Mouse (Mus musculus) kidney, postnatal 25 days (tissue): Measurements from ENCODE around the gene Btaf1.
"Not testable (repeated sequence)": the region's sequence is repeated elsewhere in the genome, so short reads cannot be mapped to it uniquely, and the experiment has no call there.

Experiments used
- DNase-seq, 2 experiments: peaks; one replicate each; pipeline ENCODE4 v3.0.0; 2021; ENCODE audit warnings: mixed read lengths in 2 of 2

Btaf1 gene

DNA sequence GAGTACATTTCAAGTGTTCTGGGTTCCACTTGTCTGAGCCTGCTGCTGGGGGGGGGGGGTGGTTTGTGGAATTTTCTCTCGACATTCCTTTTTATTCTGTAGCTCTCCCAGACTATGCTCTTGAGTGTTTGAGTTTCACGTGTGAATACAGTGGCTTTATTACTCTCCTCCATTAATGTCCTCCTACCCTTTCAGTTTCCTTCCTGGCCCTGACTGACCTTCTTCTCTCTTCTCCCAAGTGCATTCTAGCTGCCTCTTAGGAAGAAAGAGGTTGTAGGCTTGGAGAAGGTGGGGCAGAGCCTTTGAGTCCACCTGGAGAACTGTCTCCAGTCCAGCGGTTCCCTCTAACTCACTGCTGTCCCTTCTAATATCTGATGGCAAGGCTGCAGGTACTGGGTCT is 2.9 kb upstream of the Btaf1 start:
- DNase-seq: no peak

DNA sequence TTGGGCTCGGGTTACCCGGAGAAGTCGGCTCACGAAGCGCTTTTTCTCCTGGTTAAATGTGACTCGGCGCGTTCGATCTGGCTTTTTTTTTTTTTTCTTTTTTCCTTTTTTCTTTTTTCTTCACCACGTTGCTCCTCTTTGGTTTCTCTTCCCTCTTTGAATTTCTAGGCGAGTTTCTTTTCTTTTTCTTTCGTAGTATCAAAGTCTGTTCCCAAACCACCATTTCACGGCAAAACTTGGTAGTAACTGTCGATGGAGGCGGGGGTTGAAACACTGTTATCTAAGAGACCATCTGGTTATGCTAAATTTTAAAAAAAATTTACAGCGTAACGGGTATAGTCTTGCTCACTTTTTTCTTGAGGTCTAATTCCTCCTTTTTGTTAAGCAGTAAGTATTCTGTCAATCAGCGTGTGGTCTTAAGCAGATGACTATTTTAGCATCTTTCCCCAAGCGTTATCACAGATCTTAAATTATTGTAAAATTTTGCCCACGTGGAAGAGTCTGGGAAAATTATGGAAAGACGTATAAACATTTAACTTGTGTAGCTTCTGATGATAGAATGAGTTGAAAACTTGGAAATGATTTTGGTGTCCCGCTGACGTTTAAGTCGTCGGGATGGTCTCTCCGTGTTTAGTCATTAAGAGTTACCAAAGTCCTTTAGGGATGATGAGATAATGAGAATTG is 816 bp downstream of the Btaf1 start:
- no peak for DNase-seq

DNA sequence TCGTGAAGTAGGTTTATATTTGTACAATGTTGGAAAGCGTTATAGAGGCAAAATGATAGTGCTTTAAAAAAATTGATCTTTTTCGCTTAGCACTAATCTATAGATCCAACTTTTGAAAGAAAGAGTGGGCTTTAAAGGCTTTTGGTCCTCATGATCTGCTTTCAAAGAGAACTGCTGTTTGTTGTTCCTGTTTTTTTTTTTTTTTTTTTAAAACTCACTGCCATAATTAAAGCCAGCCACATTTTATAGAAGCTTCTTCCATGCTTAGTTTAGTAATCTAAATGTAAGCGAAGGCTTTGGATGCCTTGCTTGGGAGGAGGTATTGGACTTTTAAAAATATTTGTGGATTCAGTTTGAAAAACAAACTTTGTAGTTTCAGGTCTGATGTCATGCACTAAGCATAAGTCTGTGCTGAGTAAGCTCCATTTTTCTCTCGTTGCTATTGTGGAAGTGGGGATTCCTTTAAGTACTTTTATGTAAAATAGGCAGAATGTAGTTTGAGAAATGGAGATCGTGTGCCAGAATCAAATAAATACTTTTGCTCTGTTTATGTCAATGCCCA is 2.0 kb downstream of the Btaf1 start:
- no peak for DNase-seq

DNA sequence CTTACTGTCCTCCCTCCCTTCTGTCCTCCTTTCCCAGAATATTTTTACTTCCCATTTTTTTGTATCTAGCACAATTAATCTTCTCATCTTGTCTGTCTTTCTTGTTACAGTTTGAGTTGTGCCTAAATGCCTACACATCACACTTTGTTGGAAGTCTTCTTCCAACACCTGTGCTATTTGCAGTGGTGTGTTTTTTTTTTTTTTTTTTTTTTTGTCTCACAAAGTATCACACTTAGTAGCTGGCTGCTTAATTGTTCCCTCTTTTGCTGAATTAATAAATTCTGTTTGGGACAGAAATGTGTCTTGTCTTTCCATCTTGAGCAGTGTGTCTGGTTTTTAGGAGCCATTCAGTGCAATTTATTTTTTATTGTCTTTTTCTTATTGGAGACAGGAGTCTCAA is 3.9 kb downstream of the Btaf1 start:
- DNase-seq: no peak

DNA sequence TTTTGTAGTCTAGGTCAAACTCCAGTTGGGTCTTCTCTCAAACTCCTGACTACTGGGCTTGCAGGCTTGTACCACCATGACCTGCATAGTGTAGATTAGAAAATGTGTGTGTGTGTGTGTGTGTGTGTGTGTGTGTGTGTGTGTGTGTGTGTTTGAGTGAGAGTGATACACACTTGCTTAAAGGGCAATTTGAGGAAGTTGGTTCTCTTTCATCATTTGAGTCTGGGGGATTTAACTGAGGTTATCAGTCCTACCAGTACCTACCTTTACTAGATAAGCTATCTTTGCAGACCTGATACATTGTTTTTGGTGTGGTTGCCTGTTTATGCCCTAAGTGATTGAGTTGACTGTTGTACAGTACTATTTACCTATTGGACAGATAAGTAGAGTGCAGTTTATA is 6.2 kb downstream of the Btaf1 start:
- no peak for DNase-seq

- DNase-seq: no peak
Measured at GRCm38 (mm10) chr19:36932613-36933012, 6.7 kb downstream of the Btaf1 start.

DNA sequence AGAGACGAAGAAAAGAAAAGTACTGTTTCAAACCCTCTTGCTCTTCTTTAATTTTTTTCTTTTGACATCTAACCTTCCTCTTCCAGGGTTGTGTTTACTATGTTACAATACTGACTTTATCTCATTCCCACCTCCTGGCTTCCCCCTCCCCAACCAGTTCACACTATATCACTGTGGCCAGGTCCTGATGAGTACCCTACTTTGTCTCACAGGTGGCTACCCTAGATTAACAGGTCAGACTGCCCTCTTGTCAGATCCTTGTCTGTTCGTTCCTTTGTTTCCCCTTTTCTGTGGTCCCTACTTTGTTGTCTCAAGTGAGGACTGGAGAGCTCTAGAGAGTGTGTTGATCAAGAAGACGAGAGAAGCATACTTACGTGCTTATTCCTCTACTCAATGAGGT is 10.4 kb downstream of the Btaf1 start:
- DNase-seq: no peak

- DNase-seq: no peak
Measured at GRCm38 (mm10) chr19:36938008-36938407, 12.1 kb downstream of the Btaf1 start.

- DNase-seq: no peak
Measured at GRCm38 (mm10) chr19:36940064-36940463, 14.2 kb downstream of the Btaf1 start.

- no peak for DNase-seq
Measured at GRCm38 (mm10) chr19:36953637-36954206, 27.8 kb downstream of the Btaf1 start.

DNA sequence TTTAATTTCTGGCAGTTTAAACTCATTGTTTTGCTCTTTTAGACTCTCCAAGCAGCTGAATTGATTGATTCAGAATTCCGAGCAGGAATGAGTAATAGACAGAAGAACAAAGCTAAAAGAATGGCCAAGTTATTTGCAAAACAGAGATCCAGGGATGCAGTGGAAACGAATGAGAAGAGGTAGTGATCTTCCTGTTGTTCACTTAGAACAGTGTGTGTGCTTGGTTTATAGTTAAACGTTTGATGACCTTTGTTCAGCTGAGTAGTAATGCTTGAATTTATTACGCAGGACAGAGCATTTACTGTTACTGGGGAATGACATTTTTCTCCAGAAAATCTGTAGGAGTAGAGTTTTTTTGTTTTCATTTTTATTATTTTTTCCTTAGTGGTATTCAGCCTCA is 32.5 kb downstream of the Btaf1 start:
- no peak for DNase-seq

GRCm38 (mm10) chr19:36961320-36961719 is 35.4 kb downstream of the Btaf1 start:
- DNase-seq: no peak

DNA sequence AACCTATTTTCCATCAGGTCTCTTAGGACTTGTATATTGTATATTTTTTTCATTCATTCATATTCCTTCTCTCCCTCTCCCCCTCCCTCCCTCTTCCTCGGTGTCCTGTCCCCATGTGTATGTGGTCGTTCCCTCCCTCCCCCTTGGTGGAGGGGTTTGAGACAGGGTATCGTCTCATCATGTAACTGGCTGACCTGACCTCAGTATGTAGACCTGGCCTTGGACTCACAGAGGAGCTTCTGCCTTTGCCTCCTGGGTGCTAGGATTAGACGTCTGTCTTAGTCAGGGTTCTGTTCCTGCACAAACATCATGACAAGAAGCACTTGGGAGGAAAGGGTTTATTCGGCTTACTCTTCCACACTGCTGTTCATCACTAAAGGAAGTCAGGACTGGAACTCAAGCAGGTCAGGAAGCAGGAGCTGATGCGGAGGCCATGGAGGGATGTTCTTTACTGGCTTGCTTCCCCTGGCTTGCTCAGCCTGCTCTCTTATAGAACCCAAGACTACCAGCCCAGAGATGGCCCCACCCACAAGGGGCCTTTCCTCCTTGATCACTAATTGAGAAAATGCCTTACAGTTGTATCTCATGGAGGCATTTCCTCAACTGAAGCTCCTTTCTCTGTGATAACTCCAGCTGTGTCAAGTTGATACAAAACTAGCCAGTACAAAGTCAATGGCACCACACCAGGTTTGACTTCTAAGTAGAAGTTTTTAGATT is 36.8 kb downstream of the Btaf1 start:
- not testable (repeated sequence) for DNase-seq

DNA sequence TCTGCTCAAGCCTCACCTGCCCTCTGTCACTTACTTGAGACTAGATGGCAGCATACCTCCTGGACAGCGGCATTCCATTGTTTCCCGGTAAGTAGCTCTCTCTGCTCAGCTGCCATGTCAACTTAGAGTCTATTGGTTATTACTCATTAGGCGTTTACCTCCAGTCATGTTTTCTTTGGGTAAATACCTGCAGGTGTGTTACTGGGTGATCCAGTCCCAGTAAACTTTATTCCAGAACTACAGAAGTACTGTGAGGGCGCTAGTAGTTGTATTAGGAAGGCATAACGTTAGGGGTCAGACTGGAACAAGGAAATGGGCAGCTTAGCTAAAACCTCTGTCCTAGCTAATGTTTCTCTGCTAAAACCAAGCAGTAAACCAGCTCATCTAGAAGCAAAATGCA is 78.7 kb downstream of the Btaf1 start:
- DNase-seq: no peak

DNA sequence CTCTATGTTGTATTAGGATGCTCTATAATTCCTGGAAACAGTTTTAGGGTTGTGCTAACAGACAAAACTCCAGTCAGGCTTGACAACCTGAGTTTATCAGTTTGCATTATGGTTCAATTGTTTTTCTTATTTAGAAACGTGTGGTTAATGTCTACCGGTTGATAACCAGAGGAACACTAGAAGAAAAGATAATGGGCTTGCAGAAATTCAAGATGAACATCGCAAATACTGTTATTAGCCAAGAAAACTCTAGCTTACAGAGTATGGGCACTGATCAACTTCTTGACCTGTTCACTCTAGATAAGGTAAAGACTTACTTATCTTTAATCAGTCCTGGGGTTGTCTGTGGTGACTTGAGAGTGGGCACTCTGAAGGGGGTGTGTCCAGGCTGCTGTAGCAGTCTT is 84.0 kb downstream of the Btaf1 start:
- no peak for DNase-seq

DNA sequence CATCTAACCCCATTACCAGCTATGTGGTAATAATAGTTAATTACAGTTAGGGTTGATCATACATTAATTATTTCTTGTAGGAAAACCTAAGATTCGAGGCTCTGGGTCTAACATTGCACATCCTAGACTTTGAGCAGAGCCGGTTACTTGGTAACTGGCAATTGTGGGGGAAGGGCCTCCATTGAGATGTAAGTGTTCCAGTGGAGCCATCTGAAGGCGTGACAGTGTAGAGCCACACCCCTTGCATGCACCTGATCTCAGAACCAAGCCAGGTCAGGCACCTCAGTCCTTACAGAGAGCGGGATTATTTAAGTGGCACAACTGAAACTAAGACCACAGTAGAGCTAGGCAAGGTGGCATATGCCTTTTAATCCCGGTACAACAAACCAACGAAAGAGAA is 87.6 kb downstream of the Btaf1 start:
- peak in 1 of 2 experiments; percentile 30 for DNase-seq

GRCm38 (mm10) chr19:37014173-37014939 is 88.5 kb downstream of the Btaf1 start:
- DNase-seq: no peak

GRCm38 (mm10) chr19:37016890-37017289 is 91.0 kb downstream of the Btaf1 start:
- DNase-seq: no peak

GRCm38 (mm10) chr19:37018411-37018810 is 92.5 kb downstream of the Btaf1 start:
- peak; percentile 54 to 66 for DNase-seq

- no peak for DNase-seq
Measured at GRCm38 (mm10) chr19:37018931-37019330, 93.1 kb downstream of the Btaf1 start.

GRCm38 (mm10) chr19:37020531-37020930 is 94.7 kb downstream of the Btaf1 start:
- DNase-seq: no peak

GRCm38 (mm10) chr19:37020951-37021350 is 95.1 kb downstream of the Btaf1 start:
- DNase-seq: no peak

DNA sequence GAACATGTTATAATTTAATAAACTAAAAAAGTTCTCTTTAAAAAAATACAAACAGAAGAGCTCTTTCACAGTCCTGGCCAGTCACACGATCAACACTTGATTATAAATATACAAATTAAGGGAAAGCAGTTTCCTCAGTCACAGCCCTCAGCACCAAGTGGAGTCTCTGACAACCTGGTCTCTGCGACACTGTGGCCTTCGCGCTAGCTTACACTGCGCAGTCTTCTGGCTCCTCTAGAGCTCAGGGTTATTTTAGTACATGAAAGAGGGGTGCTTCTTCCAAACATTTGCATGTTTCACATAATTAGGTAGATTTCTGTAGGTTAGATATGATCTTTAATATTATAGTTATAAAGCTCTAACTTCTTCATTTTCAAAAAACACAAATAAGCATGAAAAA is 96.3 kb downstream of the Btaf1 start:
- DNase-seq: no peak
